Mouse (Mus musculus) liver, adult (tissue): ENCODE data around the gene Vtn.

Experiments used
- GATA4 ChIP-seq: IDR thresholded peaks from 2 replicates; pipeline ENCODE4 v1.6.1; 2014; ENCODE audit warnings: mild to moderate bottlenecking, low read length; ENCODE audit not compliant: insufficient replicate concordance

Vtn gene

GRCm38 (mm10) chr11:78545181-78545580 is 46.3 kb downstream of the Vtn start:
- TF ChIP-seq GATA4, result no peak

- TF ChIP-seq GATA4, result no peak; the same call in 1 of the 2 replicates
Observed at GRCm38 (mm10) chr11:78547718-78548460, 49.0 kb downstream of the Vtn start.

- TF ChIP-seq GATA4, result no peak
Observed at GRCm38 (mm10) chr11:78549491-78549987, 50.6 kb downstream of the Vtn start.

GRCm38 (mm10) chr11:78550168-78551058 is 51.5 kb downstream of the Vtn start, which contains the start of gene Tmem97:
TSS of gene Tmem97 (minus strand) at chr11:78550777.
- no peak for TF ChIP-seq GATA4

GRCm38 (mm10) chr11:78551059-78551398 is 52.1 kb downstream of the Vtn start:
- TF ChIP-seq GATA4, result no peak
